Mouse (Mus musculus) midbrain, embryonic 12.5 days (tissue): ENCODE data around the gene Ppp4r4. TPM values are rescaled to one million over a fixed set of nuclear protein-coding genes. Genes with fewer than 3 reads are reported as not detected.

Experiments
- ATAC-seq: fragments of 200-750 bp; cut with Nextera tagmentation; 2 replicates; pipeline ENCODE4 v1.8.0; 2017; ENCODE audit warnings: low read depth, moderate TSS enrichment, moderate library complexity; ENCODE audit not compliant: low FRiP score
- H3K27ac ChIP-seq: fragments of 300-500 bp; sonication (generic); replicated peaks from 2 replicates; pipeline ENCODE4 v1.5.1; 2016; ENCODE audit warnings: mild to moderate bottlenecking
- H3K27me3 ChIP-seq: fragments of 300-500 bp; sonication (generic); 2 replicates; pipeline ENCODE4 v1.6.1; 2016; ENCODE audit warnings: mild to moderate bottlenecking
- H3K36me3 ChIP-seq: fragments of 300-500 bp; sonication (generic); 2 replicates; pipeline ENCODE4 v1.6.1; 2016
- H3K4me1 ChIP-seq: fragments of 300-500 bp; sonication (generic); 2 replicates; pipeline ENCODE4 v1.6.1; 2016
- H3K4me2 ChIP-seq: fragments of 300-500 bp; sonication (generic); replicated peaks from 2 replicates; pipeline ENCODE4 v1.6.1; 2016; ENCODE audit warnings: mild to moderate bottlenecking, moderate library complexity
- H3K4me3 ChIP-seq: fragments of 300-500 bp; sonication (generic); 2 replicates; pipeline ENCODE4 v1.5.1; 2016; ENCODE audit warnings: mild to moderate bottlenecking
- H3K9ac ChIP-seq: fragments of 300-500 bp; sonication (generic); replicated peaks from 2 replicates; pipeline ENCODE4 v1.6.1; 2016; ENCODE audit warnings: mild to moderate bottlenecking, moderate library complexity
- H3K9me3 ChIP-seq: fragments of 300-500 bp; sonication (generic); 2 replicates; pipeline ENCODE4 v1.6.1; 2016; ENCODE audit warnings: mild to moderate bottlenecking
- WGBS: fragments of 180-500 bp; shearing (Covaris S2); methylation state at CpG from one replicate; pipeline ENCODE4 v1.1.7; 2016; 5-methylcytosine and 5-hydroxymethylcytosine counted together
- polyA plus RNA-seq: library from polyadenylated mRNA; unstranded; fragments of >200 nt; fragmentation: Nextera tagmentation; extraction: Ambion mirVana; gene quantifications from 2 replicates; pipeline ENCODE4 v1.2.1, GENCODE M21; 2016

The Ppp4r4 gene
- polyA plus RNA-seq, 1 experiment from 2014 or later, result 2.9 TPM

- no peak overlapping the region for H3K9ac ChIP-seq
- H3K9me3 ChIP-seq, result no peaks in the 10 kb centered on the region
- ATAC-seq, result no peak
- no peaks in the 10 kb centered on the region for H3K4me1 ChIP-seq
- WGBS, result 86% methylated on average over 8 of the region's 8 CpGs
- no peak overlapping the region for H3K4me3 ChIP-seq
- no peaks in the 10 kb centered on the region for H3K36me3 ChIP-seq
- no peak overlapping the region for H3K27ac ChIP-seq
- H3K4me2 ChIP-seq, result no peak overlapping the region
- no peaks in the 10 kb centered on the region for H3K27me3 ChIP-seq
Measured at GRCm38 (mm10) chr12:103583771-103584170, 51.7 kb downstream of the Ppp4r4 start.

- H3K9ac ChIP-seq, result no peak overlapping the region
- no peaks in the 10 kb centered on the region for H3K36me3 ChIP-seq
- no peak for ATAC-seq
- no peak overlapping the region for H3K4me2 ChIP-seq
- no peak overlapping the region for H3K4me3 ChIP-seq
- no peaks in the 10 kb centered on the region for H3K9me3 ChIP-seq
- H3K27me3 ChIP-seq, result no peaks in the 10 kb centered on the region
- H3K4me1 ChIP-seq, result 0 out of 2 replicates have a peak, but pooled peaks cover 3% of the 10 kb centered on the region
- H3K27ac ChIP-seq, result no peak overlapping the region
- 66% methylated on average over 2 of the region's 2 CpGs for WGBS
Measured at GRCm38 (mm10) chr12:103598411-103598810, 66.3 kb downstream of the Ppp4r4 start.

- 16% methylated on average over 3 of the region's 3 CpGs for WGBS
- ATAC-seq, result no peak
- no peak overlapping the region for H3K4me3 ChIP-seq
- no peaks in the 10 kb centered on the region for H3K27me3 ChIP-seq
- H3K4me2 ChIP-seq, result no peak overlapping the region
- no peak overlapping the region for H3K9ac ChIP-seq
- no peaks in the 10 kb centered on the region for H3K36me3 ChIP-seq
- H3K27ac ChIP-seq, result no peak overlapping the region
- 0 out of 2 replicates have a peak, but pooled peaks cover 3% of the 10 kb centered on the region for H3K4me1 ChIP-seq
- no peaks in the 10 kb centered on the region for H3K9me3 ChIP-seq
Measured at GRCm38 (mm10) chr12:103600364-103600763, 68.3 kb downstream of the Ppp4r4 start.

GRCm38 (mm10) chr12:103601839-103602238 lies 69.8 kb downstream of the Ppp4r4 start:
- ATAC-seq, result no peak
- Histone ChIP-seq H3K4me3 (no peak overlapping the region), H3K9ac (no peak overlapping the region), H3K27me3 (no peaks in the 10 kb centered on the region), H3K27ac (no peak overlapping the region), H3K36me3 (no peaks in the 10 kb centered on the region), H3K4me1 (0 out of 2 replicates have a peak, but pooled peaks cover 3% of the 10 kb centered on the region), H3K4me2 (no peak overlapping the region), H3K9me3 (no peaks in the 10 kb centered on the region)
- 72% methylated on average over 3 of the region's 3 CpGs for WGBS

GRCm38 (mm10) chr12:103615141-103615540 lies 83.1 kb downstream of the Ppp4r4 start:
- no peak overlapping the region for H3K4me3 ChIP-seq
- no peaks in the 10 kb centered on the region for H3K9me3 ChIP-seq
- H3K27ac ChIP-seq, result no peak overlapping the region
- no peaks in the 10 kb centered on the region for H3K27me3 ChIP-seq
- H3K9ac ChIP-seq, result no peak overlapping the region
- H3K36me3 ChIP-seq, result no peaks in the 10 kb centered on the region
- no peak for ATAC-seq
- no peak overlapping the region for H3K4me2 ChIP-seq
- H3K4me1 ChIP-seq, result no peaks in the 10 kb centered on the region
- WGBS, result 90% methylated on average over 1 of the region's 1 CpGs

- Histone ChIP-seq H3K4me3 (no peak overlapping the region), H3K36me3 (no peaks in the 10 kb centered on the region), H3K4me1 (no peaks in the 10 kb centered on the region), H3K4me2 (no peak overlapping the region), H3K9ac (no peak overlapping the region), H3K9me3 (no peaks in the 10 kb centered on the region), H3K27me3 (no peaks in the 10 kb centered on the region), H3K27ac (no peak overlapping the region)
- 88% methylated on average over 4 of the region's 4 CpGs for WGBS
- no peak for ATAC-seq
Measured at GRCm38 (mm10) chr12:103615734-103616133, 83.7 kb downstream of the Ppp4r4 start.

- no peak overlapping the region for H3K4me3 ChIP-seq
- 92% methylated on average over 10 of the region's 10 CpGs for WGBS
- ATAC-seq, result no peak
- no peaks in the 10 kb centered on the region for H3K4me1 ChIP-seq
- no peak overlapping the region for H3K4me2 ChIP-seq
- H3K27ac ChIP-seq, result no peak overlapping the region
- H3K9me3 ChIP-seq, result no peaks in the 10 kb centered on the region
- no peak overlapping the region for H3K9ac ChIP-seq
- H3K27me3 ChIP-seq, result no peaks in the 10 kb centered on the region
- H3K36me3 ChIP-seq, result no peaks in the 10 kb centered on the region
Measured at GRCm38 (mm10) chr12:103616860-103617261, 84.8 kb downstream of the Ppp4r4 start.

GRCm38 (mm10) chr12:103631203-103631612 lies 99.1 kb downstream of the Ppp4r4 start, which contains the start of gene Serpina10:
Serpina10 (minus strand) TSS chr12:103631444.
- Histone ChIP-seq H3K9ac (no peak within 1 kb of the TSS), H3K27ac (no peak within 1 kb of the TSS), H3K4me2 (no peak within 1 kb of the TSS), H3K27me3 (no peaks in the 10 kb centered on the region), H3K4me3 (no peak within 1 kb of the TSS), H3K4me1 (no peaks in the 10 kb centered on the region), H3K36me3 (no peaks in the 10 kb centered on the region), H3K9me3 (no peaks in the 10 kb centered on the region)
- ATAC-seq, result no peak
- WGBS, result 73% methylated on average over 3 of the region's 3 CpGs

GRCm38 (mm10) chr12:103634430-103634829 lies 102.3 kb downstream of the Ppp4r4 start:
- no peak for ATAC-seq
- Histone ChIP-seq H3K4me3 (no peak overlapping the region), H3K9me3 (no peaks in the 10 kb centered on the region), H3K36me3 (no peaks in the 10 kb centered on the region), H3K27ac (no peak overlapping the region), H3K4me2 (no peak overlapping the region), H3K27me3 (no peaks in the 10 kb centered on the region), H3K4me1 (no peaks in the 10 kb centered on the region), H3K9ac (no peak overlapping the region)
- WGBS, result 84% methylated on average over 2 of the region's 2 CpGs

GRCm38 (mm10) chr12:103635846-103636245 lies 103.8 kb downstream of the Ppp4r4 start:
- no peak overlapping the region for H3K27ac ChIP-seq
- 87% methylated on average over 2 of the region's 2 CpGs for WGBS
- H3K4me2 ChIP-seq, result no peak overlapping the region
- no peak overlapping the region for H3K9ac ChIP-seq
- no peaks in the 10 kb centered on the region for H3K4me1 ChIP-seq
- H3K27me3 ChIP-seq, result no peaks in the 10 kb centered on the region
- H3K4me3 ChIP-seq, result no peak overlapping the region
- no peaks in the 10 kb centered on the region for H3K9me3 ChIP-seq
- H3K36me3 ChIP-seq, result no peaks in the 10 kb centered on the region
- no peak for ATAC-seq

GRCm38 (mm10) chr12:103643336-103643735 lies 111.3 kb downstream of the Ppp4r4 start:
- peak; percentile 62; the same call in 1 of the 2 replicates for ATAC-seq
- H3K9me3 ChIP-seq, result no peaks in the 10 kb centered on the region

GRCm38 (mm10) chr12:103643818-103644217 lies 111.7 kb downstream of the Ppp4r4 start:
- Histone ChIP-seq H3K9ac (no peak overlapping the region), H3K9me3 (no peaks in the 10 kb centered on the region), H3K4me3 (no peak overlapping the region), H3K4me1 (no peaks in the 10 kb centered on the region), H3K27ac (no peak overlapping the region), H3K27me3 (no peaks in the 10 kb centered on the region), H3K4me2 (no peak overlapping the region), H3K36me3 (no peaks in the 10 kb centered on the region)
- no peak for ATAC-seq
- WGBS, result 86% methylated on average over 3 of the region's 3 CpGs

More at GRCm38 (mm10) chr12:103643336-103643735, 111.3 kb downstream of the Ppp4r4 start:
- Histone ChIP-seq H3K4me1 (no peaks in the 10 kb centered on the region), H3K27me3 (no peaks in the 10 kb centered on the region), H3K9ac (no peak overlapping the region), H3K4me2 (no peak overlapping the region), H3K4me3 (no peak overlapping the region), H3K36me3 (no peaks in the 10 kb centered on the region), H3K27ac (no peak overlapping the region)
- 1% methylated on average over 2 of the region's 2 CpGs for WGBS

GRCm38 (mm10) chr12:103644601-103645000 lies 112.5 kb downstream of the Ppp4r4 start:
- H3K27me3 ChIP-seq, result no peaks in the 10 kb centered on the region
- 42% methylated on average over 5 of the region's 5 CpGs for WGBS
- H3K36me3 ChIP-seq, result no peaks in the 10 kb centered on the region
- no peak overlapping the region for H3K4me2 ChIP-seq
- no peak for ATAC-seq
- no peaks in the 10 kb centered on the region for H3K4me1 ChIP-seq
- H3K27ac ChIP-seq, result no peak overlapping the region
- no peak overlapping the region for H3K4me3 ChIP-seq
- H3K9me3 ChIP-seq, result no peaks in the 10 kb centered on the region
- H3K9ac ChIP-seq, result no peak overlapping the region
